Mouse (Mus musculus): ENCODE measurements around the gene Pdss1. TPM values are rescaled to one million over a fixed set of nuclear protein-coding genes. Genes with fewer than 3 reads are reported as not detected.

Pdss1 gene
- polyA plus RNA-seq, 1 experiment from 2014 or later = 40.5 TPM

Other genes starting within 250 kb of the Pdss1 start
- gene Apbb1ip, start 121.4 kb upstream of the Pdss1 start, polyA plus RNA-seq (2015; fragmentation: Nextera tagmentation; extraction: Ambion mirVana) = 1.3 and 1.5 TPM in 2 replicates
- 52.1 and 54.0 TPM in 2 replicates for gene Abi1, start 144.7 kb downstream of the Pdss1 start, polyA plus RNA-seq (2015; fragmentation: Nextera tagmentation; extraction: Ambion mirVana)
- gene Acbd5, start 172.6 kb downstream of the Pdss1 start, polyA plus RNA-seq (2015; fragmentation: Nextera tagmentation; extraction: Ambion mirVana) = 28.9 and 32.5 TPM in 2 replicates

Data from intestine, embryonic 16.5 days (tissue).